Mouse (Mus musculus): ENCODE measurements around the gene Cd207. TPM values are rescaled to one million over a fixed set of nuclear protein-coding genes. Genes with fewer than 3 reads are reported as not detected.
"Not testable (repeated sequence)": the region's sequence is repeated elsewhere in the genome, so short reads cannot be mapped to it uniquely, and the experiment has no call there.

Gene Cd207
- polyA plus RNA-seq, 1 experiment from 2014 or later: not detected

- WGBS: 26% methylated on average over 5 of the region's 5 CpGs
- not testable (repeated sequence) for H3K27ac ChIP-seq (ENCODE audit: low read depth); ATAC-seq (replicated peaks; ENCODE audit: low FRiP score, low TSS enrichment, low read depth); H3K27me3 ChIP-seq (replicated peaks; ENCODE audit: control insufficient read depth, insufficient read depth, low read length); H3K36me3 ChIP-seq (ENCODE audit: control insufficient read depth, insufficient read depth, low read length); H3K4me1 ChIP-seq (replicated peaks; ENCODE audit: control insufficient read depth, insufficient read depth, low read length); H3K9me3 ChIP-seq (ENCODE audit: control insufficient read depth, low read length); H3K4me3 ChIP-seq (ENCODE audit: low read depth, low read length); DNase-seq (ENCODE audit: low spot score); H3K9ac ChIP-seq (ENCODE audit: low read length); H3K4me2 ChIP-seq (ENCODE audit: low read length)
Observed at GRCm38 (mm10) chr6:83634106-83634505, 43.6 kb downstream of the Cd207 start.

- 75% methylated on average over 4 of the region's 4 CpGs for WGBS
- Histone ChIP-seq H3K9ac (ENCODE audit: low read length) (no peak overlapping the region), H3K9me3 (ENCODE audit: control insufficient read depth, low read length) (no peaks in the 10 kb centered on the region), H3K36me3 (ENCODE audit: control insufficient read depth, insufficient read depth, low read length) (no peaks in the 10 kb centered on the region), H3K4me1 (replicated peaks; ENCODE audit: control insufficient read depth, insufficient read depth, low read length) (no peaks in the 10 kb centered on the region), H3K4me2 (ENCODE audit: low read length) (no peak overlapping the region), H3K27ac (ENCODE audit: low read depth) (no peak overlapping the region), H3K27me3 (replicated peaks; ENCODE audit: control insufficient read depth, insufficient read depth, low read length) (no peaks in the 10 kb centered on the region), H3K4me3 (ENCODE audit: low read depth, low read length) (no peak overlapping the region)
- ATAC-seq (replicated peaks; ENCODE audit: low FRiP score, low TSS enrichment, low read depth): no peak
- no peak for DNase-seq (ENCODE audit: low spot score)
Observed at GRCm38 (mm10) chr6:83631815-83632214, 45.8 kb downstream of the Cd207 start.

- WGBS: 73% methylated on average over 17 of the region's 17 CpGs
- H3K9me3 ChIP-seq (ENCODE audit: control insufficient read depth, low read length): no peaks in the 10 kb centered on the region
- H3K4me2 ChIP-seq (ENCODE audit: low read length): no peak overlapping the region
- DNase-seq (ENCODE audit: low spot score) (no peak), ATAC-seq (replicated peaks; ENCODE audit: low FRiP score, low TSS enrichment, low read depth) (no peak)
- H3K27me3 ChIP-seq (replicated peaks; ENCODE audit: control insufficient read depth, insufficient read depth, low read length): no peaks in the 10 kb centered on the region
- H3K27ac ChIP-seq (ENCODE audit: low read depth): no peak overlapping the region
- H3K4me1 ChIP-seq (replicated peaks; ENCODE audit: control insufficient read depth, insufficient read depth, low read length): no peaks in the 10 kb centered on the region
- H3K36me3 ChIP-seq (ENCODE audit: control insufficient read depth, insufficient read depth, low read length): no peaks in the 10 kb centered on the region
- no peak overlapping the region for H3K9ac ChIP-seq (ENCODE audit: low read length)
- no peak overlapping the region for H3K4me3 ChIP-seq (ENCODE audit: low read depth, low read length)
Observed at GRCm38 (mm10) chr6:83626781-83627180, 50.9 kb downstream of the Cd207 start.

Other genes with a start within 250 kb of the Cd207 start
- 35.1 and 40.1 TPM in 2 replicates for gene Tet3, start 218.8 kb downstream of the Cd207 start, polyA plus RNA-seq (2014; fragmentation: Nextera tagmentation; extraction: Ambion mirVana)
- gene Dguok, start 170.9 kb downstream of the Cd207 start, polyA plus RNA-seq (2014; fragmentation: Nextera tagmentation; extraction: Ambion mirVana): 70.0 and 89.6 TPM in 2 replicates
- gene Actg2, start 141.6 kb downstream of the Cd207 start, polyA plus RNA-seq (2014; fragmentation: Nextera tagmentation; extraction: Ambion mirVana): 1,357 and 1,367 TPM in 2 replicates
- 23.8 and 26.0 TPM in 2 replicates for gene Stambp, start 105.1 kb downstream of the Cd207 start, polyA plus RNA-seq (2014; fragmentation: Nextera tagmentation; extraction: Ambion mirVana)
- gene Clec4f, start 21.7 kb downstream of the Cd207 start, polyA plus RNA-seq (2014; fragmentation: Nextera tagmentation; extraction: Ambion mirVana): not detected in 2 replicates
- not detected in 2 replicates for gene Vax2, start 33.4 kb upstream of the Cd207 start, polyA plus RNA-seq (2014; fragmentation: Nextera tagmentation; extraction: Ambion mirVana)
- gene Atp6v1b1, start 65.1 kb upstream of the Cd207 start, polyA plus RNA-seq (2014; fragmentation: Nextera tagmentation; extraction: Ambion mirVana): not detected in 2 replicates
- gene Ankrd53, start 84.8 kb upstream of the Cd207 start, polyA plus RNA-seq (2014; fragmentation: Nextera tagmentation; extraction: Ambion mirVana): not detected in 2 replicates
- gene Tex261, start 98.0 kb upstream of the Cd207 start, polyA plus RNA-seq (2014; fragmentation: Nextera tagmentation; extraction: Ambion mirVana): 71.1 and 79.3 TPM in 2 replicates
- 59.9 and 69.9 TPM in 2 replicates for gene Nagk, start 117.1 kb upstream of the Cd207 start, polyA plus RNA-seq (2014; fragmentation: Nextera tagmentation; extraction: Ambion mirVana)
- gene Paip2b, start 153.9 kb upstream of the Cd207 start, polyA plus RNA-seq (2014; fragmentation: Nextera tagmentation; extraction: Ambion mirVana): 16.8 and 17.8 TPM in 2 replicates
- 65.0 and 66.8 TPM in 2 replicates for gene Zfp638, start 189.3 kb upstream of the Cd207 start, polyA plus RNA-seq (2014; fragmentation: Nextera tagmentation; extraction: Ambion mirVana)

Measured in intestine, embryonic 14.5 days (tissue).